Mouse (Mus musculus): ENCODE measurements around the gene Zfp706. TPM values are rescaled to one million over a fixed set of nuclear protein-coding genes. Genes with fewer than 3 reads are reported as not detected.

Zfp706 gene
- polyA plus RNA-seq, 1 experiment from 2014 or later, result 437 TPM

- no peaks in the 10 kb centered on the region for H3K36me3 ChIP-seq
- no peak overlapping the region for H3K4me2 ChIP-seq (replicated peaks)
- WGBS, result 70% methylated on average over 6 of the region's 6 CpGs
- H3K27me3 ChIP-seq, result no peaks in the 10 kb centered on the region
- no peaks in the 10 kb centered on the region for H3K9me3 ChIP-seq
- no peak overlapping the region for H3K9ac ChIP-seq (replicated peaks)
- H3K4me1 ChIP-seq (replicated peaks), result peaks cover 24% of the 10 kb centered on the region
- ATAC-seq, result no peak
- H3K4me3 ChIP-seq (replicated peaks), result no peak overlapping the region
- no peak overlapping the region for H3K27ac ChIP-seq
These were observed 32.8 kb downstream of the Zfp706 start for GRCm38 (mm10) chr15:36974614-36975255.

GRCm38 (mm10) chr15:36973714-36974113 is 33.9 kb downstream of the Zfp706 start:
- Histone ChIP-seq H3K4me1 (replicated peaks) (peaks cover 25% of the 10 kb centered on the region), H3K9me3 (no peaks in the 10 kb centered on the region), H3K4me2 (replicated peaks) (no peak overlapping the region), H3K27me3 (no peaks in the 10 kb centered on the region), H3K27ac (no peak overlapping the region), H3K9ac (replicated peaks) (no peak overlapping the region), H3K36me3 (no peaks in the 10 kb centered on the region), H3K4me3 (replicated peaks) (no peak overlapping the region)
- no peak for ATAC-seq
- WGBS, result 90% methylated on average over 7 of the region's 7 CpGs

- no peak for ATAC-seq
- no peaks in the 10 kb centered on the region for H3K36me3 ChIP-seq
- no peak overlapping the region for H3K4me2 ChIP-seq (replicated peaks)
- no peak overlapping the region for H3K4me3 ChIP-seq (replicated peaks)
- H3K9me3 ChIP-seq, result no peaks in the 10 kb centered on the region
- no peak overlapping the region for H3K27ac ChIP-seq
- H3K27me3 ChIP-seq, result no peaks in the 10 kb centered on the region
- H3K9ac ChIP-seq (replicated peaks), result no peak overlapping the region
- peaks cover 27% of the 10 kb centered on the region for H3K4me1 ChIP-seq (replicated peaks)
- 81% methylated on average over 6 of the region's 6 CpGs for WGBS
These were observed 34.3 kb downstream of the Zfp706 start for GRCm38 (mm10) chr15:36973290-36973689.

GRCm38 (mm10) chr15:36969794-36970193 is 37.8 kb downstream of the Zfp706 start:
- no peaks in the 10 kb centered on the region for H3K9me3 ChIP-seq
- peak overlapping the region; percentile 92; the same call in 1 of the 2 replicates for H3K27ac ChIP-seq
- H3K27me3 ChIP-seq, result no peaks in the 10 kb centered on the region
- no peaks in the 10 kb centered on the region for H3K36me3 ChIP-seq
- H3K9ac ChIP-seq (replicated peaks), result no peak overlapping the region
- no peak overlapping the region for H3K4me2 ChIP-seq (replicated peaks)
- ATAC-seq, result no peak
- H3K4me1 ChIP-seq (replicated peaks), result peaks cover 44% of the 10 kb centered on the region
- no peak overlapping the region for H3K4me3 ChIP-seq (replicated peaks)
- WGBS, result 86% methylated on average over 5 of the region's 5 CpGs

- no peak for ATAC-seq
- Histone ChIP-seq H3K36me3 (no peaks in the 10 kb centered on the region), H3K4me2 (replicated peaks) (peak overlapping the region; percentile 52), H3K4me1 (replicated peaks) (peaks cover 41% of the 10 kb centered on the region), H3K27me3 (no peaks in the 10 kb centered on the region), H3K27ac (peak overlapping the region; percentile 92), H3K9me3 (no peaks in the 10 kb centered on the region), H3K9ac (replicated peaks) (peak overlapping the region; percentile 51), H3K4me3 (replicated peaks) (peak overlapping the region; percentile 26)
- 26% methylated on average over 1 of the region's 1 CpGs for WGBS
These were observed 39.3 kb downstream of the Zfp706 start for GRCm38 (mm10) chr15:36968295-36968694.

- ATAC-seq, result peak; percentile 94
- no peaks in the 10 kb centered on the region for H3K36me3 ChIP-seq
- peaks cover 34% of the 10 kb centered on the region for H3K4me1 ChIP-seq (replicated peaks)
- peak overlapping the region; percentile 92 for H3K27ac ChIP-seq
- WGBS, result 6% methylated on average over 24 of the region's 24 CpGs
- H3K9ac ChIP-seq (replicated peaks), result peak overlapping the region; percentile 51
- no peaks in the 10 kb centered on the region for H3K27me3 ChIP-seq
- H3K9me3 ChIP-seq, result no peaks in the 10 kb centered on the region
- peak overlapping the region; percentile 26 for H3K4me3 ChIP-seq (replicated peaks)
- H3K4me2 ChIP-seq (replicated peaks), result peak overlapping the region; percentile 52
These were observed 40.0 kb downstream of the Zfp706 start for GRCm38 (mm10) chr15:36967381-36968211.

- no peaks in the 10 kb centered on the region for H3K36me3 ChIP-seq
- ATAC-seq, result no peak; the same call in 1 of the 2 replicates
- H3K4me2 ChIP-seq (replicated peaks), result peak overlapping the region; percentile 52
These were observed 40.6 kb downstream of the Zfp706 start for GRCm38 (mm10) chr15:36966940-36967339.

GRCm38 (mm10) chr15:36966466-36966865 is 41.1 kb downstream of the Zfp706 start:
- no peak overlapping the region for H3K9ac ChIP-seq (replicated peaks)
- peak overlapping the region; percentile 92 for H3K27ac ChIP-seq
- H3K9me3 ChIP-seq, result no peaks in the 10 kb centered on the region
- H3K27me3 ChIP-seq, result no peaks in the 10 kb centered on the region
- 88% methylated on average over 2 of the region's 2 CpGs for WGBS
- no peaks in the 10 kb centered on the region for H3K36me3 ChIP-seq
- ATAC-seq, result peak; percentile 6
- peak overlapping the region; percentile 52 for H3K4me2 ChIP-seq (replicated peaks)
- H3K4me3 ChIP-seq (replicated peaks), result no peak overlapping the region
- H3K4me1 ChIP-seq (replicated peaks), result peaks cover 33% of the 10 kb centered on the region

More at GRCm38 (mm10) chr15:36966940-36967339, 40.6 kb downstream of the Zfp706 start:
- WGBS, result 22% methylated on average over 7 of the region's 7 CpGs
- H3K9me3 ChIP-seq, result no peaks in the 10 kb centered on the region
- peak overlapping the region; percentile 26; the same call in 1 of the 2 replicates for H3K4me3 ChIP-seq (replicated peaks)
- H3K27ac ChIP-seq, result peak overlapping the region; percentile 92
- H3K9ac ChIP-seq (replicated peaks), result peak overlapping the region; percentile 44
- H3K4me1 ChIP-seq (replicated peaks), result peaks cover 33% of the 10 kb centered on the region
- H3K27me3 ChIP-seq, result no peaks in the 10 kb centered on the region

- Histone ChIP-seq H3K27ac (no peak overlapping the region), H3K36me3 (no peaks in the 10 kb centered on the region), H3K4me1 (replicated peaks) (peaks cover 33% of the 10 kb centered on the region), H3K9me3 (no peaks in the 10 kb centered on the region), H3K4me3 (replicated peaks) (no peak overlapping the region), H3K9ac (replicated peaks) (no peak overlapping the region), H3K4me2 (replicated peaks) (no peak overlapping the region), H3K27me3 (no peaks in the 10 kb centered on the region)
- 93% methylated on average over 4 of the region's 4 CpGs for WGBS
- no peak for ATAC-seq
These were observed 41.8 kb downstream of the Zfp706 start for GRCm38 (mm10) chr15:36965743-36966142.

GRCm38 (mm10) chr15:36962931-36963330 is 44.6 kb downstream of the Zfp706 start:
- H3K4me2 ChIP-seq (replicated peaks), result no peak overlapping the region
- WGBS, result 95% methylated on average over 6 of the region's 6 CpGs
- H3K36me3 ChIP-seq, result no peaks in the 10 kb centered on the region
- no peak overlapping the region for H3K4me3 ChIP-seq (replicated peaks)
- no peaks in the 10 kb centered on the region for H3K9me3 ChIP-seq
- H3K4me1 ChIP-seq (replicated peaks), result peaks cover 23% of the 10 kb centered on the region
- H3K27ac ChIP-seq, result no peak overlapping the region
- no peak overlapping the region for H3K9ac ChIP-seq (replicated peaks)
- no peak for ATAC-seq
- H3K27me3 ChIP-seq, result no peaks in the 10 kb centered on the region

- no peak overlapping the region for H3K27ac ChIP-seq
- H3K4me1 ChIP-seq (replicated peaks), result peaks cover 7% of the 10 kb centered on the region
- H3K4me2 ChIP-seq (replicated peaks), result no peak overlapping the region
- no peaks in the 10 kb centered on the region for H3K36me3 ChIP-seq
- H3K9me3 ChIP-seq, result no peaks in the 10 kb centered on the region
- H3K27me3 ChIP-seq, result no peaks in the 10 kb centered on the region
- no peak overlapping the region for H3K4me3 ChIP-seq (replicated peaks)
- WGBS, result 90% methylated on average over 4 of the region's 4 CpGs
- H3K9ac ChIP-seq (replicated peaks), result no peak overlapping the region
- ATAC-seq, result no peak
These were observed 46.7 kb downstream of the Zfp706 start for GRCm38 (mm10) chr15:36960876-36961237.

All from midbrain, embryonic 13.5 days (tissue).